Mouse (Mus musculus) E14TG2a.4 (cell line): ENCODE data around the gene Larp4.

Experiments used
- CTCF ChIP-seq: conservative IDR thresholded peaks from 2 replicates; pipeline ENCODE4 v1.5.1; 2014; ENCODE audit warnings: low read length
- POU5F1 ChIP-seq: IDR thresholded peaks from 2 replicates; pipeline ENCODE4 v1.6.1; 2014; ENCODE audit warnings: low read length, borderline replicate concordance

- TF ChIP-seq CTCF (no peak), POU5F1 (no peak)
These were observed 71.6 kb downstream of the Larp4 start for GRCm38 (mm10) chr15:100041267-100042047.
